Mouse (Mus musculus): ENCODE measurements around the gene Notch4.

The Notch4 gene

GRCm38 (mm10) chr17:34626773-34627092, 62.7 kb downstream of the Notch4 start:
- no peak for DNase-seq (ENCODE audit: low read depth)

GRCm38 (mm10) chr17:34627093-34627942, 63.2 kb downstream of the Notch4 start:
- DNase-seq (ENCODE audit: low read depth): no peak

GRCm38 (mm10) chr17:34627943-34628643, 64.0 kb downstream of the Notch4 start, which contains the start of gene Ppt2:
Gene Ppt2 (minus strand): TSS chr17:34628510.
- DNase-seq (ENCODE audit: low read depth): no peak

GRCm38 (mm10) chr17:34628644-34628967, 64.5 kb downstream of the Notch4 start:
- DNase-seq (ENCODE audit: low read depth): no peak

GRCm38 (mm10) chr17:34629221-34629751, 65.2 kb downstream of the Notch4 start, which contains the start of gene Prrt1:
Gene Prrt1 (plus strand): TSS chr17:34629533.
- DNase-seq (ENCODE audit: low read depth): no peak

GRCm38 (mm10) chr17:34629796-34630603, 65.9 kb downstream of the Notch4 start:
- DNase-seq (ENCODE audit: low read depth): no peak

GRCm38 (mm10) chr17:34630761-34631301, 66.8 kb downstream of the Notch4 start:
- no peak for DNase-seq (ENCODE audit: low read depth)

- DNase-seq (ENCODE audit: low read depth): no peak
These were observed 67.6 kb downstream of the Notch4 start for GRCm38 (mm10) chr17:34631647-34632046.

- DNase-seq (ENCODE audit: low read depth): no peak
These were observed 68.2 kb downstream of the Notch4 start for GRCm38 (mm10) chr17:34632261-34632691.

GRCm38 (mm10) chr17:34635671-34636070, 71.6 kb downstream of the Notch4 start:
- no peak for DNase-seq (ENCODE audit: low read depth)

GRCm38 (mm10) chr17:34637459-34637858, 73.4 kb downstream of the Notch4 start:
- DNase-seq (ENCODE audit: low read depth): no peak

Data from c-Kit-positive CD71-negative TER-119-negative erythroid progenitor cells, embryonic 14.5 days (primary cell).